Mouse (Mus musculus) granulocyte monocyte progenitor cell, adult 5-6 weeks (primary cell): ENCODE results near the gene Anks1. TPM values are rescaled to one million over a fixed set of nuclear protein-coding genes. Genes with fewer than 3 reads are reported as not detected.

Experiments used
- total RNA-seq, 2 experiments: library from RNA; stranded (forward) in 1 of 2; stranded (reverse) in 1 of 2; fragments of 200-712, 200-1000 nt in 1 of 2; fragments of >200 nt in 1 of 2; fragmentation: Nextera tagmentation in 1 of 2; gene quantifications; 2 replicates each; pipeline ENCODE4 v1.2.3; 2014 to 2017

Gene Anks1
- total RNA-seq, 2 experiments from 2014 or later: 31.9 to 49.0 TPM

Other genes starting within 250 kb of the Anks1 start
- gene Spdef, start 180.4 kb upstream of the Anks1 start, total RNA-seq (2014; fragmentation: Nextera tagmentation): not detected in 2 replicates
- not detected in 2 replicates for gene Spdef, start 180.4 kb upstream of the Anks1 start, total RNA-seq (2017)
- gene D17Wsu92e, start 88.7 kb upstream of the Anks1 start, total RNA-seq (2014; fragmentation: Nextera tagmentation): 47.9 and 51.2 TPM in 2 replicates
- gene D17Wsu92e, start 88.7 kb upstream of the Anks1 start, total RNA-seq (2017): 46.3 and 50.6 TPM in 2 replicates
- 132 and 184 TPM in 2 replicates for gene Snrpc, start 71.2 kb upstream of the Anks1 start, total RNA-seq (2014; fragmentation: Nextera tagmentation)
- 117 and 161 TPM in 2 replicates for gene Snrpc, start 71.2 kb upstream of the Anks1 start, total RNA-seq (2017)
- gene Uhrf1bp1, start 52.9 kb upstream of the Anks1 start, total RNA-seq (2014; fragmentation: Nextera tagmentation): 13.6 and 19.4 TPM in 2 replicates
- 6.7 and 6.9 TPM in 2 replicates for gene Uhrf1bp1, start 52.9 kb upstream of the Anks1 start, total RNA-seq (2017)
- gene Taf11, start 538 bp downstream of the Anks1 start, total RNA-seq (2014; fragmentation: Nextera tagmentation): 39.9 and 46.9 TPM in 2 replicates
- gene Taf11, start 538 bp downstream of the Anks1 start, total RNA-seq (2017): 35.7 and 44.0 TPM in 2 replicates
- 0.60 TPM in 1 of 2 replicates, not detected in the other for gene Tcp11, start 171.3 kb downstream of the Anks1 start, total RNA-seq (2014; fragmentation: Nextera tagmentation)
- gene Tcp11, start 171.3 kb downstream of the Anks1 start, total RNA-seq (2017): 2.1 and 2.4 TPM in 2 replicates
- not detected in 2 replicates for gene Scube3, start 232.8 kb downstream of the Anks1 start, total RNA-seq (2014; fragmentation: Nextera tagmentation)
- gene Scube3, start 232.8 kb downstream of the Anks1 start, total RNA-seq (2017): not detected in 2 replicates